Mouse (Mus musculus) thymus, adult 2 months (tissue): ENCODE measurements around the gene Cldn9.

Source experiments
- CTCF ChIP-seq: fragments of 200-500 bp; IDR thresholded peaks from 2 replicates; pipeline ENCODE4 v1.5.1; 2012; ENCODE audit warnings: mild to moderate bottlenecking, control low read depth, low read length, moderate library complexity, borderline replicate concordance; ENCODE audit not compliant: control insufficient read depth, poor library complexity, insufficient read depth; ENCODE audit errors: extremely low read depth
- POLR2A ChIP-seq: fragments of 200-500 bp; IDR thresholded peaks from 2 replicates; pipeline ENCODE4 v1.6.1; 2012; ENCODE audit warnings: mild to moderate bottlenecking, low read length, control low read depth, moderate library complexity; ENCODE audit not compliant: control insufficient read depth, poor library complexity, insufficient read depth; ENCODE audit errors: extremely low read depth

DNA sequence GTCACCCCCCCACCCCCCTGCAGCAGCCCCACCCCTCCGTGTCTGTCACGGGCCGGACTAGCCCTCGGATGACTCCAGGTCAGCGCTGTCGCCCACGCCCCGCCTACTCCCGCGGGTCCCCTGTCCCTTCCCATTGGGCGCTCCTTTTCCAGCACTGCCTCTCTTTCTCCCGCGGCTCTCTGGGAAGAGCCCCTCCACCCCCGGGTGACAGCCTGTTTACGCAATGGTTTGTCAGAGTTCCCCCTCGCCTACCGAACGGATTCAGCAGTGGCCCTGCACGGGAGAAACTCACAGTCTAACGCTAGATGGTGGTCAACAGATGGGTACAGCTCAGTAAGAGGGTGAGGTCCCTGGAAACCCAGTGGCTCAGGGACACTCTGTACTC is 42.9 kb upstream of the Cldn9 start:
- no peak for TF ChIP-seq POLR2A
- TF ChIP-seq CTCF: no peak
